Mouse (Mus musculus): Measurements from ENCODE around the gene Hadha.

Gene Hadha

GRCm38 (mm10) chr5:30152413-30152812, 2.5 kb downstream of the Hadha start:
- WGBS: 50% methylated on average over 1 of the region's 1 CpGs

GRCm38 (mm10) chr5:30152007-30152406, 3.0 kb downstream of the Hadha start:
- WGBS: 23% methylated on average over 4 of the region's 4 CpGs

- WGBS: 87% methylated on average over 5 of the region's 5 CpGs
Observed at GRCm38 (mm10) chr5:30148133-30148920, 6.6 kb downstream of the Hadha start.

GRCm38 (mm10) chr5:30146526-30146925, 8.4 kb downstream of the Hadha start:
- WGBS: 64% methylated on average over 6 of the region's 6 CpGs

- 83% methylated on average over 4 of the region's 4 CpGs for WGBS
Observed at GRCm38 (mm10) chr5:30138193-30138592, 16.8 kb downstream of the Hadha start.

- WGBS: 94% methylated on average over 9 of the region's 9 CpGs
Observed at GRCm38 (mm10) chr5:30137271-30137670, 17.7 kb downstream of the Hadha start.

GRCm38 (mm10) chr5:30135711-30136231, 19.2 kb downstream of the Hadha start:
- WGBS: 92% methylated on average over 11 of the region's 11 CpGs

GRCm38 (mm10) chr5:30132173-30132572, 22.8 kb downstream of the Hadha start:
- WGBS: 95% methylated on average over 2 of the region's 2 CpGs

- WGBS: 84% methylated on average over 4 of the region's 4 CpGs
Observed at GRCm38 (mm10) chr5:30131246-30131645, 23.7 kb downstream of the Hadha start.

GRCm38 (mm10) chr5:30128680-30129079, 26.3 kb downstream of the Hadha start:
- 84% methylated on average over 6 of the region's 6 CpGs for WGBS

GRCm38 (mm10) chr5:30127921-30128597, 26.9 kb downstream of the Hadha start:
- 61% methylated on average over 13 of the region's 13 CpGs for WGBS

GRCm38 (mm10) chr5:30126756-30127155, 28.2 kb downstream of the Hadha start:
- 84% methylated on average over 7 of the region's 7 CpGs for WGBS

GRCm38 (mm10) chr5:30125587-30125986, 29.4 kb downstream of the Hadha start:
- WGBS: 51% methylated on average over 5 of the region's 5 CpGs

GRCm38 (mm10) chr5:30122481-30122880, 32.5 kb downstream of the Hadha start:
- 88% methylated on average over 6 of the region's 6 CpGs for WGBS

- WGBS: 83% methylated on average over 7 of the region's 7 CpGs
Observed at GRCm38 (mm10) chr5:30120106-30120505, 34.9 kb downstream of the Hadha start.

GRCm38 (mm10) chr5:30119163-30119562, 35.8 kb downstream of the Hadha start:
- WGBS: 76% methylated on average over 6 of the region's 6 CpGs

GRCm38 (mm10) chr5:30118018-30118417, 36.9 kb downstream of the Hadha start:
- 82% methylated on average over 1 of the region's 1 CpGs for WGBS

GRCm38 (mm10) chr5:30115718-30116117, 39.2 kb downstream of the Hadha start:
- 66% methylated on average over 10 of the region's 10 CpGs for WGBS

- WGBS: 12% methylated on average over 28 of the region's 28 CpGs
Observed at GRCm38 (mm10) chr5:30114761-30115140, 40.2 kb downstream of the Hadha start.

- 10% methylated on average over 103 of the region's 103 CpGs for WGBS
Observed at GRCm38 (mm10) chr5:30113881-30114760, 40.8 kb downstream of the Hadha start.

GRCm38 (mm10) chr5:30112533-30113068, 42.4 kb downstream of the Hadha start:
- WGBS: 87% methylated on average over 3 of the region's 3 CpGs

- 67% methylated on average over 3 of the region's 3 CpGs for WGBS
Observed at GRCm38 (mm10) chr5:30111771-30112170, 43.2 kb downstream of the Hadha start.

Data from cerebral cortex, adult 2 months (tissue).